Mouse (Mus musculus): Measurements from ENCODE around the gene Lrrc4b. TPM values are rescaled to one million over a fixed set of nuclear protein-coding genes. Genes with fewer than 3 reads are reported as not detected.
A peak's percentile ranks its signal among the peaks of the same experiment; 100 is the strongest.

Gene Lrrc4b
- polyA plus RNA-seq, 1 experiment from 2014 or later, result 0.98 TPM

DNA sequence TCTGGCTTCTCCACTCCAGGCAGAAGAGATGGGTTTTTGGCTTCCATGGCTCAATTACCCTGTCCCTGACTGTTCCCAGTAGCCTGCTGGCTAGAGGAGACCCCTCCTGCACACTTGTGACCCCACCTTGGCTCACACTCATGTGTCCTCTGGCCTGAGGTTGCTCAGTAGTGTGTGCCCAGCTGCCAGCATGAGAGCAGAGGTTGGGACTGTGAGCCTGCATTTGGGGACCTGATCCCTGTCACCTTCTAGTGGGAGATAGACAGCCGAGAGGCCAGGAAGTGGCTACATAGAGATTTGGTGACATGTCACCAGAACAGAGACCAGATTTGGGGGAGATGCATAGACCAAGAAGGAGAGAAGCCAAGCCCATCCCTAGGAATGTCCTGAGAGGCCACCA, 8.4 kb downstream of the Lrrc4b start:
- Histone ChIP-seq H3K4me1 (replicated peaks) (peaks cover 8% of the 10 kb centered on the region), H3K9me3 (no peaks in the 10 kb centered on the region), H3K9ac (replicated peaks) (no peak overlapping the region), H3K27ac (no peak overlapping the region), H3K27me3 (peaks cover 92% of the 10 kb centered on the region), H3K36me3 (no peaks in the 10 kb centered on the region), H3K4me2 (no peak overlapping the region), H3K4me3 (replicated peaks) (no peak overlapping the region)
- WGBS, result 85% methylated on average over 1 of the region's 1 CpGs
- ATAC-seq (ENCODE audit: insufficient number of reproducible peaks, insufficient read depth, low FRiP score, low TSS enrichment, low read depth), result no peak

DNA sequence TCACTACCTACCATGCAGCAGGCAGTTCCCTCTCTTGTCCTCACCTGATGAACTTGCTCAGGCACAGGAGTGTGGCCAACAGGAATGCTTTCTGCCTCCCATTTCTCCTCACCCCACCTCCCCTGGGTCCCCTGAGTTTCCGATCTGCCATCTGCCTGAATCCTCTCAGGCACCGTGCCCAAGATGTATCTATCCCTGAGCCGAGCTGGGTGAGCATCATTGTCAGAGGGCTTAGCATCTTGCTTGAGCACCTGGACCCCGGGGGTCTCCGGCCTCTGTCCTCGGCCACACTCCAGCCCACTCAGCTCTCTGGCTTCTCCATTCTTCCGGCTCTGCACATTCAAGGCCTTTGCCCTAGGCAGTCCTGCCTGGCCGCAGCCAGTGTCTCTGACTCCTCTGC, 9.1 kb downstream of the Lrrc4b start:
- no peak for ATAC-seq (ENCODE audit: insufficient number of reproducible peaks, insufficient read depth, low FRiP score, low TSS enrichment, low read depth)
- WGBS, result 68% methylated on average over 8 of the region's 8 CpGs
- no peak overlapping the region for H3K9ac ChIP-seq (replicated peaks)
- no peak overlapping the region for H3K4me3 ChIP-seq (replicated peaks)
- no peaks in the 10 kb centered on the region for H3K9me3 ChIP-seq
- no peaks in the 10 kb centered on the region for H3K36me3 ChIP-seq
- peaks cover 16% of the 10 kb centered on the region for H3K4me1 ChIP-seq (replicated peaks)
- H3K27ac ChIP-seq, result no peak overlapping the region
- H3K4me2 ChIP-seq, result no peak overlapping the region
- peaks cover 92% of the 10 kb centered on the region for H3K27me3 ChIP-seq

DNA sequence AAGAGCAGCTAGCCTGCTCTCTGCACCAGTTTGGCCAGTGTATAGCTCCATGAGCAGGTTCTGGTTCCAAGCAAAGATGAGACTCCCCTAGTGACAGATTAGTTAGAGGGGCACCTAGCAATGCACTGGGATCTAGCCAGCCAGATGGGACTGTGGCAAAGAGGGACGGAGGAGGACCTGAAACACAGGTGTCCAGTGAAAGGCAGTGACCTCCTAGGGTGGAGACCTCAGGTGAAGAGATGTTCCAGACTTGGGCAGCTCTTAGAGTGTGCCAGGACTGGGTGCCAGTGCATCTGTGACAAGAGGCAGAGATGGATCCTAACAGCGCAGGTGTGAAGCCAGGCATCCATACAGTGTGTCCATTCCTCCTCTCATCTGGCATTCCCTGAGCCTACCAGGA, 10.9 kb downstream of the Lrrc4b start:
- Histone ChIP-seq H3K4me3 (replicated peaks) (no peak overlapping the region), H3K36me3 (no peaks in the 10 kb centered on the region), H3K9ac (replicated peaks) (no peak overlapping the region), H3K27ac (no peak overlapping the region), H3K4me1 (replicated peaks) (peaks cover 26% of the 10 kb centered on the region), H3K9me3 (no peaks in the 10 kb centered on the region), H3K4me2 (no peak overlapping the region), H3K27me3 (peaks cover 97% of the 10 kb centered on the region)
- WGBS, result 60% methylated on average over 2 of the region's 2 CpGs
- ATAC-seq (ENCODE audit: insufficient number of reproducible peaks, insufficient read depth, low FRiP score, low TSS enrichment, low read depth), result no peak

DNA sequence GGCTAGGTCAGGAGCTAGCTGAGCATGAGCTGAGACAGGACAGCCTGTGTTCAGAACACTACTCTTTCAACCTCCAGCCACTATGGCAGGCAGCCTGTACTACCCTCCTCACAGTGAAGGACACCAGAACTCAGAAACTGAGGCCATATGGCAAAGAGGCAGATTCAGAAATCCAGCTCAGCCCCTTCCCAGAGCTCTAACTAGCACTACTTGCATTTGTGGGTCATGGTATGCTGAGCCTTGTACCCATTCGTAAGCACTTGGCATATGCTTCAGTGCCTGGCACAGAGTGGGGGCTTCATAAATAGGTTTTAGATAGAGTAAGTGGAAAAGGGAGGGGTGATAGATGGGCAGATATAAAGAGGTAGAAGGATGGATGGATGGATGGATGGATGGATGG, 11.7 kb downstream of the Lrrc4b start:
- Histone ChIP-seq H3K4me3 (replicated peaks) (no peak overlapping the region), H3K36me3 (no peaks in the 10 kb centered on the region), H3K9me3 (no peaks in the 10 kb centered on the region), H3K27me3 (peaks cover 98% of the 10 kb centered on the region), H3K4me1 (replicated peaks) (peaks cover 29% of the 10 kb centered on the region), H3K27ac (no peak overlapping the region), H3K9ac (replicated peaks) (no peak overlapping the region), H3K4me2 (no peak overlapping the region)
- 80% methylated on average over 1 of the region's 1 CpGs for WGBS
- ATAC-seq (ENCODE audit: insufficient number of reproducible peaks, insufficient read depth, low FRiP score, low TSS enrichment, low read depth), result no peak

DNA sequence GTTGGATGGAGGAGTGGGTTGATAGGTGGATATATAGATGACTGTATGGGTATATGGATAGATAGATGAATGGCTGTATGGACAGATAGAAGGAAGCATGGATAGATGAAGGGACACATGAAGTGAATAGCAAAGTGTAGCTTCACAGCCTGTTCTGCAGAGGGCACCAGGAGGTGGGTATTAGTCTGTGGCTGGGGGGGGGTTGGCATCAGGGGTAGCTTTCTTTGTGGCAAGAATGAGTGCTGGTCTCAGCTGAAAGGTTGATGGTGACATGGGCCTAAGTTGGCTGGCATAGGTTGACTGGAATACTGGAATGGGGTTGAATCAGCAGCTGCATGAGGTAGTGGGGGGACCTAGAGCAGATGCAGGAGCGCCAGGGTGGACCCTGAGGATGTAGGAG, 12.4 kb downstream of the Lrrc4b start:
- Histone ChIP-seq H3K27ac (no peak overlapping the region), H3K27me3 (peaks cover 98% of the 10 kb centered on the region), H3K4me3 (replicated peaks) (0 out of 2 replicates have a peak overlapping the region, but pooled peaks have one; percentile 34), H3K4me1 (replicated peaks) (peaks cover 29% of the 10 kb centered on the region), H3K9ac (replicated peaks) (no peak overlapping the region), H3K4me2 (peak overlapping the region; percentile 55), H3K36me3 (no peaks in the 10 kb centered on the region), H3K9me3 (no peaks in the 10 kb centered on the region)
- no peak for ATAC-seq (ENCODE audit: insufficient number of reproducible peaks, insufficient read depth, low FRiP score, low TSS enrichment, low read depth)
- WGBS, result 25% methylated on average over 1 of the region's 1 CpGs

DNA sequence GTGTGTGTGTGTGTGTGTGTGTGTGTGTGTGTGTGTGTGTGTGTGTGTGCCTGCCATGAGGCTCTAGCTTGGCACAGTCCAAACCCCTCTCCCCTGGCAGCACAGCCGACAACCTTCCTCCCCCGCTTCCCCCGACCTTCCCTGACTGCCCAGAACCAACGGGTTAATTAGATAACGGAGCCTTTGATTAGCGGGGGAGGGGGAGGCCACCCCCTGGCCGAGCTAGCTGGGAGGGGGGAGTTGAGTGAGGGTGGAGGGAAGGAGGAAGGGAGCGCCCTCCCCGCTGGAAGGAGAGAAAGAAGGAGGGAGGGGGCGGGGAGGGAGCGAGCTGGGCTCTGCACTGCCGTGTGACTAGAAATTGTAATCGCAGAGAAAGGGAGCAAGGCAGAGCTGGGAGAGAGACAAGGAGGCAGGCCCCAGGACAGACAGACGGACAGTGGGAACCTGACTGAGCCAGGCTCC, 12.9 kb downstream of the Lrrc4b start:
- Histone ChIP-seq H3K27ac (no peak overlapping the region), H3K4me1 (replicated peaks) (peaks cover 29% of the 10 kb centered on the region), H3K4me3 (replicated peaks) (peak overlapping the region; percentile 34), H3K9me3 (no peaks in the 10 kb centered on the region), H3K36me3 (no peaks in the 10 kb centered on the region), H3K27me3 (peaks cover 98% of the 10 kb centered on the region), H3K4me2 (peak overlapping the region; percentile 55), H3K9ac (replicated peaks) (peak overlapping the region; percentile 50)
- no peak for ATAC-seq (ENCODE audit: insufficient number of reproducible peaks, insufficient read depth, low FRiP score, low TSS enrichment, low read depth)
- WGBS, result 0% methylated on average over 14 of the region's 14 CpGs

DNA sequence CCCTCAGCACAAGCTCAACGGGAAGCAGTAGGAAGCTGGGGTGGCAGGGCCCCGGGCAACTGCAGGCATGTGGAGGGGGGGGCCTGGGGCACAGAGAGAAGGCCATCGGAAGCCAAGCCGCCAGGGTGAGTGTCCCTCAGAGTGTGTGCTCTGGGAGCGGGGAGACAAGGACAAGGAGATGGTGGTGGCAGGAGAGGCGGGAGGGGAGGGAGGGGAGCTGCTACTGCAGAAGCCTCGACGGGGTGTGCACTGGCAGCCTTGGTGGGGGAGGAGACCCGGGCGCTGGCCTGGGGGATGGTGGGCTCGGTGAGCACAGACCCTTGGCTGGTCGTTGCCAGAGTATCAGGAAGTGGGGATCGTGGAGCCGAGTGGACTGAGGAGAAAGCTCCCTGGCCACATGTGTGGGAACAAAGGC, 13.6 kb downstream of the Lrrc4b start:
- H3K27me3 ChIP-seq, result peaks cover 98% of the 10 kb centered on the region
- H3K27ac ChIP-seq, result no peak overlapping the region
- H3K4me2 ChIP-seq, result peak overlapping the region; percentile 55
- WGBS, result under 1% methylated on average over 14 of the region's 14 CpGs
- H3K9ac ChIP-seq (replicated peaks), result peak overlapping the region; percentile 50
- no peak; the same call in 1 of the 2 replicates for ATAC-seq (ENCODE audit: insufficient number of reproducible peaks, insufficient read depth, low FRiP score, low TSS enrichment, low read depth)
- no peaks in the 10 kb centered on the region for H3K36me3 ChIP-seq
- peak overlapping the region; percentile 34 for H3K4me3 ChIP-seq (replicated peaks)
- H3K4me1 ChIP-seq (replicated peaks), result peaks cover 29% of the 10 kb centered on the region
- H3K9me3 ChIP-seq, result no peaks in the 10 kb centered on the region

DNA sequence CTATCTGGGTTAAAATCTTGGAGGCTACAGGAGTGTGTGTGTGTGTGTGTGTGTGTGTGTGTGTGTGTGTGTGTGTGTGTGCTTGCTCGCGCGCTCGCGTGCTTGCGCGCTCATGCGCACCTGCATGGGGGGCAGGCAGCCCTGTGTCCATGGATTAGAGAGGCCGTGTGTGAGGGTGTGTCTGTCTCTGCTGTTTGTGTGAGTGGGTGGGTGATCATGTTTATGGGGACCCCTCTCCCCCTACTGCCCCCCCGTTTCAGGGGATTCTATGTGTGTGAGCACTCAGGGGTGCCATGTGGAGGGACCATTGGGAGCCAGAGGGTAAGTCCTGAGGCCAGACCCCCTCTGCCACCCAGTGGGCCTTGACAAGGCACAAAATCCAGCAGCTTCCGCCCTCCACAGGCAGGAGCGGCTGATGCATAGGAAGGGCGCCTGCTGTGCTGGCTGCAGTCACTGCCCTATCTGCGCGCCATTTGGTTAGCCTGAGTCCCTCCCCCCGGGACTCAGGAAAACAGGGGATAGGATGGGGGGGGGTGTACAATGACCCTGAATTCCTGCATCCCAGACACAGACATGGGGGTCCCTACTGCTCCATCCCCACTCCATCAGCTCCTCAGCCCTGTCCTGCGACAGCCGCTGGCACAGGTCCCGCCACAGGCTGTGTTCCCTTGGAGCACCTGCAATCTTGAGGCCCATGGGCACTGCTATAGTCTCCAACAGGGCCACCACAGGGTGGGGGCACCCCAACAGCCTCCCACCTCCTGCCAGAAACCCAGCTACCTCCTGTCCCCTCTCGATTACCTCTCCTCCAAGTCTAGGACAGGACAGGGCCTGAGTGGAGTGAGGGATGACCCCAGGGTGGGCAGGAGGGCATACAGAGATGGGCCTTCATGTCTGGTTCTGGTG, 14.7 kb downstream of the Lrrc4b start:
- peak overlapping the region; percentile 34 for H3K4me3 ChIP-seq (replicated peaks)
- no peak for ATAC-seq (ENCODE audit: insufficient number of reproducible peaks, insufficient read depth, low FRiP score, low TSS enrichment, low read depth)
- H3K4me1 ChIP-seq (replicated peaks), result peaks cover 29% of the 10 kb centered on the region
- no peak overlapping the region for H3K9ac ChIP-seq (replicated peaks)
- H3K27ac ChIP-seq, result no peak overlapping the region
- 8% methylated on average over 20 of the region's 20 CpGs for WGBS
- peak overlapping the region; percentile 55 for H3K4me2 ChIP-seq
- no peaks in the 10 kb centered on the region for H3K36me3 ChIP-seq
- peaks cover 97% of the 10 kb centered on the region for H3K27me3 ChIP-seq
- no peaks in the 10 kb centered on the region for H3K9me3 ChIP-seq

DNA sequence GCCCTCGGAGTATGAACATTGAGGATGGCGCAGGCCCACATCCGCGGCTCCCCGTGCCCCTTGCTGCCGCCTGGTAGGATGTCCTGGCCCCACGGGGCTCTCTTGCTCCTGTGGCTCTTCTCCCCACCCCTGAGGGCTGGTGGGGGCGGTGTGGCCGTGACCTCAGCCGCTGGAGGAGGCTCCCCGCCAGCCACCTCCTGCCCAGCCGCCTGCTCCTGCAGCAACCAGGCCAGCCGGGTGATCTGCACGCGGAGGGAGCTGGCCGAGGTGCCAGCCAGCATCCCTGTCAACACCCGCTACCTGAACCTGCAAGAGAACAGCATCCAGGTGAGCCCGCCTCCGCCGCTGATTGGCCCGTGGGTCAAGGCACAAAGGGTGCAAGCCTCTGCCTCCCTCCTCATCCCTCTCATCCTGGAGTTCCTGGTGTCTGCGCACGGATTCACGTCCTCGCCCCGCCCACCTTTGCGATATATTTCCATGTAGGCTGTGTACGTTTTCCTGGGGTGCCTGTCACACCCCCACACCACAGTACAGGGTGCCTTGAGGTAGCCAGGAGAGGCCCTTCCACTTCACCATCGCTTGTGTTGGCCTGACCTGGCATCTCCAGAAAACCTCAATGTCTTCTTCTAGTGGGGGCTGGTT, 16.2 kb downstream of the Lrrc4b start:
- H3K4me1 ChIP-seq (replicated peaks), result peaks cover 29% of the 10 kb centered on the region
- no peak overlapping the region; the same call in 1 of the 2 replicates for H3K4me3 ChIP-seq (replicated peaks)
- peak overlapping the region; percentile 27; the same call in 1 of the 2 replicates for H3K9ac ChIP-seq (replicated peaks)
- no peaks in the 10 kb centered on the region for H3K9me3 ChIP-seq
- WGBS, result 8% methylated on average over 29 of the region's 29 CpGs
- no peak for ATAC-seq (ENCODE audit: insufficient number of reproducible peaks, insufficient read depth, low FRiP score, low TSS enrichment, low read depth)
- H3K36me3 ChIP-seq, result no peaks in the 10 kb centered on the region
- peaks cover 96% of the 10 kb centered on the region for H3K27me3 ChIP-seq
- H3K27ac ChIP-seq, result no peak overlapping the region
- H3K4me2 ChIP-seq, result no peak overlapping the region

DNA sequence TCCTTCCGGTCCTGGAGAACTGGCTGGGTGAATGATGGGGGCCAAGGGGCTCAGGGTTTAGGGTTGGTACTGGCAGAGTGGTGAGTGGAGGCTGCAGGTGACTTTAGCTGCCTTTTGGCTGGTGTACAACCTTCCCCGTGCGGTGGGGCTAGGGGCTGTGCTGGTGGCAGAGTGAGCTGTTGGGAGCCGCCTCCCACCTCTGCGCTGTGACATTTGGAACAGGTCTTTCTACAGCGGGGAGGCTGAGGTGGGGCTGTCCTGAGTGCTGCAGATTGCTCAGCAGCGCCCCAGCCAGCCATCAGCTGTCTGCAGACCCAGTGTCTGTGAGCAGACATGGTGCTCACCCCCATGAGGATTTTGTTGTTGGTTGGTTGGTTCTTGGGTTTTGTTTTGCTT, 16.7 kb downstream of the Lrrc4b start:
- WGBS, result 12% methylated on average over 7 of the region's 7 CpGs
- H3K4me1 ChIP-seq (replicated peaks), result peaks cover 29% of the 10 kb centered on the region
- no peak overlapping the region for H3K4me2 ChIP-seq
- H3K9me3 ChIP-seq, result no peaks in the 10 kb centered on the region
- H3K9ac ChIP-seq (replicated peaks), result no peak overlapping the region
- no peak overlapping the region for H3K27ac ChIP-seq
- ATAC-seq (ENCODE audit: insufficient number of reproducible peaks, insufficient read depth, low FRiP score, low TSS enrichment, low read depth), result no peak
- no peaks in the 10 kb centered on the region for H3K36me3 ChIP-seq
- H3K27me3 ChIP-seq, result peaks cover 91% of the 10 kb centered on the region
- no peak overlapping the region; the same call in 1 of the 2 replicates for H3K4me3 ChIP-seq (replicated peaks)

DNA sequence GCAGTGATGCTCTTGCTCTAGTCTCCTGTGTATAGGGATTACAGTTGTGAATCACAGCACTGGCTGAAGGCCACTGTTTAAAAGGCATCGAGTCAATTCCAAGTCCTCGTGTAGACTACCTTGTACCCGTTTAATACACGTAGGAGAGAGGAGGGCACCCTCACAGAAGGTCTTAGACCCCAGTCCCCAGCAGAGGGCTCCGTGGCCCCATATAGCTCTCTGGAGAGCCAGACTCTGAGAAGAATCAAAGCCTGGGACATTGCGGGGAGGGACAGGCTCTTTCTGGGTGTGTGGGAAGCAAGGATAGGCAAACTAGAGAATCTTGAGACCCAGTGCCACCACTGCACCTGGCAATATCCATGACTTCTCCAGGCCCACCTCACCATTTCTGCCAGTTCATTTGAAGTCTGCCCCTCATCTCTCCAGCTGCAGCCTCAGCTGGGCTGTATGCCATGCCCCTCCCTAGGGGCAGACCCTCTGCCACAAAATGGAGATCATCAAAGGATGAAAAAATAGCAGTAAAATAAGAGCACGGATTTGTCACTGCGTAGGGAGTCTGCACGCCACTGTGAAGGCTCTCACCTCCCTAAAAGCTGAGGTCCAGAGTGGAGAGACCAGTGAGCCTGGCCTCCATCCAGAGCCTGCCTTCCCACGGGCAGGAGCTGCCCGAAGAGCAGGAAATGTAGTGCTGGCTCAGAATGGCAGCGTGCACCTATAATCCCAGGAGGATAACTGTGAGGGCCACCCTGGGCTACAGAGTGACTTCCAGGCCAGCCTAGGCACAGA, 17.4 kb downstream of the Lrrc4b start:
- 42% methylated on average over 12 of the region's 12 CpGs for WGBS
- peaks cover 85% of the 10 kb centered on the region for H3K27me3 ChIP-seq
- H3K4me3 ChIP-seq (replicated peaks), result no peak overlapping the region
- ATAC-seq (ENCODE audit: insufficient number of reproducible peaks, insufficient read depth, low FRiP score, low TSS enrichment, low read depth), result no peak
- H3K27ac ChIP-seq, result no peak overlapping the region
- H3K9me3 ChIP-seq, result no peaks in the 10 kb centered on the region
- H3K36me3 ChIP-seq, result no peaks in the 10 kb centered on the region
- peaks cover 29% of the 10 kb centered on the region for H3K4me1 ChIP-seq (replicated peaks)
- H3K4me2 ChIP-seq, result no peak overlapping the region
- no peak overlapping the region for H3K9ac ChIP-seq (replicated peaks)

Data from limb, embryonic 12.5 days (tissue).